In genomic region chr3:53226223-53226622, GRCm38 (mm10) we compare ENCODE assay signal across 15 mouse cellular contexts.
DNase-seq lines count a peak whose midpoint lies in the region; ATAC-seq and TF ChIP-seq lines count a peak whose summit lies in the region.
"Had no signal": no experiment of that assay in that cellular context is flagged by ENCODE, and none has a peak within 500 bp of the region (broad histone marks: within the 10 kb centered on the region; RNA-seq: fewer than 3 reads in every experiment).

No protein-coding gene starts in this region.

- no peaks in the 10 kb centered on the region for H3K9me3 ChIP-seq in heart, embryonic 10.5 days
- no peaks in the 10 kb centered on the region for H3K9me3 ChIP-seq in hindbrain, embryonic 12.5 days (replicated peaks)
- H3K9me3 ChIP-seq in hindbrain, embryonic 10.5 days: no peaks in the 10 kb centered on the region
- no peaks in the 10 kb centered on the region for H3K9me3 ChIP-seq in lung, embryonic 16.5 days (ENCODE audit: control insufficient read depth, low read length)
- no peaks in the 10 kb centered on the region for H3K9me3 ChIP-seq in hindbrain, embryonic 16.5 days (ENCODE audit: control insufficient read depth, low read length)
- H3K9me3 ChIP-seq: forebrain, embryonic 12.5 days; liver, embryonic 12.5 days had no signal

- intact Hi-C loops in heart, adult 2 months (cut with DNase I): no loop called here

- no peak overlapping the region for H3K4me3 ChIP-seq in heart, adult 2 months
- H3K4me3 ChIP-seq in heart, embryonic 10.5 days: no peak overlapping the region
- no peak overlapping the region for H3K4me3 ChIP-seq in hindbrain, embryonic 12.5 days
- no peak overlapping the region for H3K4me3 ChIP-seq in hindbrain, embryonic 10.5 days
- H3K4me3 ChIP-seq in lung, embryonic 16.5 days (ENCODE audit: low read length): no peak overlapping the region
- H3K4me3 ChIP-seq in hindbrain, embryonic 16.5 days (ENCODE audit: low read length): no peak overlapping the region
- H3K4me3 ChIP-seq: forebrain, embryonic 12.5 days; liver, embryonic 12.5 days had no signal

- TF ChIP-seq CTCF in heart, adult 2 months (IDR thresholded peaks at IDR 0.05): no peak

- no peaks in the 10 kb centered on the region for H3K79me2 ChIP-seq in heart, adult 2 months (replicated peaks; ENCODE audit: control insufficient read depth, insufficient read depth, low read length)

- no peak for TF ChIP-seq EP300 in heart, adult 2 months (IDR thresholded peaks at IDR 0.05; ENCODE audit: insufficient read depth, low read depth, low read length)

- peaks cover 2% of the 10 kb centered on the region for H3K36me3 ChIP-seq in heart, adult 2 months (ENCODE audit: control insufficient read depth, insufficient read depth, low read length)
- no peaks in the 10 kb centered on the region for H3K36me3 ChIP-seq in heart, embryonic 10.5 days
- no peaks in the 10 kb centered on the region for H3K36me3 ChIP-seq in hindbrain, embryonic 12.5 days
- no peaks in the 10 kb centered on the region for H3K36me3 ChIP-seq in hindbrain, embryonic 10.5 days
- no peaks in the 10 kb centered on the region for H3K36me3 ChIP-seq in lung, embryonic 16.5 days (ENCODE audit: control insufficient read depth, insufficient read depth, low read length)
- no peaks in the 10 kb centered on the region for H3K36me3 ChIP-seq in hindbrain, embryonic 16.5 days (ENCODE audit: control insufficient read depth, insufficient read depth, low read length)
- H3K36me3 ChIP-seq: forebrain, embryonic 12.5 days; liver, embryonic 12.5 days had no signal

- ATAC-seq in hindbrain, embryonic 12.5 days (ENCODE audit: low FRiP score): no peak
- ATAC-seq in lung, embryonic 16.5 days (ENCODE audit: low read depth): no peak
- ATAC-seq in hindbrain, embryonic 16.5 days: 0 out of 2 replicates have a peak, but pooled peaks have one; percentile 28
- ATAC-seq: liver, embryonic 12.5 days had no signal

- no peak for TF ChIP-seq POLR2A in heart, adult 2 months (IDR thresholded peaks at IDR 0.05; ENCODE audit: insufficient read depth, low read depth, low read length)

- DNase-seq in heart, adult 2 months: no peak
- no peak for DNase-seq in heart, embryonic 10.5 days (ENCODE audit: low spot score)
- DNase-seq in hindbrain, embryonic 10.5 days (ENCODE audit: low spot score): no peak
- no peak for DNase-seq in lung, postnatal 25 days (ENCODE audit: low spot score)
- DNase-seq: adrenal gland, adult 2 months; cerebellum, adult 11 months; left cerebral cortex, postnatal 4 days; retina, postnatal 1 day; right cerebral cortex, postnatal 4 days; thymus, postnatal 36 days had no signal

- H3K4me2 ChIP-seq in hindbrain, embryonic 12.5 days (replicated peaks): no peak overlapping the region
- H3K4me2 ChIP-seq in lung, embryonic 16.5 days (ENCODE audit: low read depth, low read length): no peak overlapping the region
- H3K4me2 ChIP-seq in hindbrain, embryonic 16.5 days (ENCODE audit: low read length): no peak overlapping the region
- H3K4me2 ChIP-seq: forebrain, embryonic 12.5 days; liver, embryonic 12.5 days had no signal

- peak overlapping the region; percentile 16; the same call in 1 of the 2 replicates for H3K27ac ChIP-seq in heart, adult 2 months
- H3K27ac ChIP-seq in heart, embryonic 10.5 days: no peak overlapping the region
- peak overlapping the region; percentile 40; the same call in 1 of the 2 replicates for H3K27ac ChIP-seq in hindbrain, embryonic 12.5 days
- H3K27ac ChIP-seq in hindbrain, embryonic 10.5 days: no peak overlapping the region
- H3K27ac ChIP-seq in lung, embryonic 16.5 days (ENCODE audit: low read length): 0 out of 2 replicates have a peak overlapping the region, but pooled peaks have one; percentile 30
- H3K27ac ChIP-seq in hindbrain, embryonic 16.5 days (ENCODE audit: low read depth, low read length): peak overlapping the region; percentile 42
- H3K27ac ChIP-seq: forebrain, embryonic 12.5 days; liver, embryonic 12.5 days had no signal

- no peaks in the 10 kb centered on the region for H3K27me3 ChIP-seq in heart, adult 2 months (ENCODE audit: control insufficient read depth, insufficient read depth, low read length)
- H3K27me3 ChIP-seq in heart, embryonic 10.5 days (ENCODE audit: insufficient read depth, poor library complexity, severe bottlenecking): no peaks in the 10 kb centered on the region
- H3K27me3 ChIP-seq in hindbrain, embryonic 12.5 days: no peaks in the 10 kb centered on the region
- no peaks in the 10 kb centered on the region for H3K27me3 ChIP-seq in hindbrain, embryonic 10.5 days (ENCODE audit: insufficient read depth, poor library complexity, severe bottlenecking)
- no peaks in the 10 kb centered on the region for H3K27me3 ChIP-seq in lung, embryonic 16.5 days (ENCODE audit: control insufficient read depth, insufficient read depth, low read depth, low read length)
- H3K27me3 ChIP-seq in hindbrain, embryonic 16.5 days (replicated peaks; ENCODE audit: control insufficient read depth, insufficient read depth, low read length): no peaks in the 10 kb centered on the region
- H3K27me3 ChIP-seq: forebrain, embryonic 12.5 days; liver, embryonic 12.5 days had no signal

- no peak overlapping the region for H3K9ac ChIP-seq in heart, adult 2 months (ENCODE audit: low read depth, low read length)
- no peak overlapping the region for H3K9ac ChIP-seq in hindbrain, embryonic 12.5 days
- H3K9ac ChIP-seq in lung, embryonic 16.5 days (ENCODE audit: low read length): no peak overlapping the region
- no peak overlapping the region for H3K9ac ChIP-seq in hindbrain, embryonic 16.5 days (ENCODE audit: low read depth, low read length)
- H3K9ac ChIP-seq: forebrain, embryonic 12.5 days; liver, embryonic 12.5 days had no signal

- 46% methylated on average over 6 of the region's 6 CpGs for WGBS in heart, adult 2 months
- WGBS in heart, embryonic 10.5 days: 69% methylated on average over 6 of the region's 6 CpGs
- 58% methylated on average over 6 of the region's 6 CpGs for WGBS in hindbrain, embryonic 12.5 days
- 84% methylated on average over 6 of the region's 6 CpGs for WGBS in hindbrain, embryonic 10.5 days
- 65% methylated on average over 6 of the region's 6 CpGs for WGBS in lung, embryonic 16.5 days
- 40% methylated on average over 6 of the region's 6 CpGs for WGBS in hindbrain, embryonic 16.5 days

- H3K4me1 ChIP-seq in heart, adult 2 months (ENCODE audit: control insufficient read depth, insufficient read depth, low read length): peaks cover 11% of the 10 kb centered on the region
- H3K4me1 ChIP-seq in heart, embryonic 10.5 days: peaks cover 46% of the 10 kb centered on the region
- peaks cover 7% of the 10 kb centered on the region; the same call in 1 of the 2 replicates for H3K4me1 ChIP-seq in hindbrain, embryonic 12.5 days
- 0 out of 2 replicates have a peak, but pooled peaks cover 4% of the 10 kb centered on the region for H3K4me1 ChIP-seq in hindbrain, embryonic 10.5 days (replicated peaks)
- H3K4me1 ChIP-seq in lung, embryonic 16.5 days (replicated peaks; ENCODE audit: control insufficient read depth, insufficient read depth, low read length): peaks cover 23% of the 10 kb centered on the region
- H3K4me1 ChIP-seq in hindbrain, embryonic 16.5 days (ENCODE audit: control insufficient read depth, insufficient read depth, low read depth, low read length): no peaks in the 10 kb centered on the region; the same call in 1 of the 2 replicates
- H3K4me1 ChIP-seq: liver, embryonic 12.5 days had no signal

Comparison
In these comparisons a context has a peak if more than half of its experiments do, and no peak if none do; other contexts are left out.
1. H3K27ac ChIP-seq: peak in heart, adult 2 months (single experiment), hindbrain, embryonic 12.5 days (single experiment), lung, embryonic 16.5 days (single experiment) and hindbrain, embryonic 16.5 days (single experiment); none in heart, embryonic 10.5 days (single experiment) and hindbrain, embryonic 10.5 days (single experiment).